Mouse (Mus musculus) cerebellum, postnatal 4 days (tissue): ENCODE results near the gene Arel1.

Source experiments
- DNase-seq, 2 experiments: peaks; one replicate each; pipeline ENCODE4 v3.0.0; 2022; ENCODE audit warnings: low spot score in 2 of 2, mixed read lengths in 1 of 2

The Arel1 gene

GRCm38 (mm10) chr12:84970428-84971096 is at the start of gene Arel1, which contains the start of gene Fcf1:
Gene Arel1 (minus strand): TSS chr12:84970900.
Gene Fcf1 (plus strand): TSS chr12:84970897.
- peak; percentile 62 to 77 for DNase-seq

GRCm38 (mm10) chr12:85012185-85012584 is 41.5 kb upstream of the Arel1 start:
- DNase-seq: no peak

GRCm38 (mm10) chr12:85010541-85010940 is 39.8 kb upstream of the Arel1 start:
- DNase-seq: no peak

- DNase-seq: no peak
Observed at GRCm38 (mm10) chr12:85009776-85010175, 39.1 kb upstream of the Arel1 start.

- DNase-seq: no peak
Observed at GRCm38 (mm10) chr12:85007021-85007420, 36.3 kb upstream of the Arel1 start.

- no peak for DNase-seq
Observed at GRCm38 (mm10) chr12:85006206-85006605, 35.5 kb upstream of the Arel1 start.

- no peak for DNase-seq
Observed at GRCm38 (mm10) chr12:84999053-84999452, 28.4 kb upstream of the Arel1 start.

GRCm38 (mm10) chr12:84996501-84997398 is 26.1 kb upstream of the Arel1 start:
- DNase-seq: peak in 1 of 2 experiments; percentile 61

GRCm38 (mm10) chr12:84996083-84996496 is 25.4 kb upstream of the Arel1 start, which contains the start of gene Ylpm1:
Gene Ylpm1 (plus strand): TSS chr12:84996321.
- peak; percentile 94 to 97 for DNase-seq

GRCm38 (mm10) chr12:84995112-84995761 is 24.5 kb upstream of the Arel1 start:
- DNase-seq: no peak

- DNase-seq: no peak
Observed at GRCm38 (mm10) chr12:84989456-84989855, 18.8 kb upstream of the Arel1 start.

GRCm38 (mm10) chr12:84979264-84979862 is 8.7 kb upstream of the Arel1 start:
- DNase-seq: no peak

- DNase-seq: no peak
Observed at GRCm38 (mm10) chr12:84969656-84970427, 858 bp downstream of the Arel1 start.

GRCm38 (mm10) chr12:84968831-84969655 is 1.7 kb downstream of the Arel1 start:
- no peak for DNase-seq

- no peak for DNase-seq
Observed at GRCm38 (mm10) chr12:84962606-84963005, 8.1 kb downstream of the Arel1 start.

GRCm38 (mm10) chr12:84958794-84959356 is 11.8 kb downstream of the Arel1 start:
- no peak for DNase-seq

GRCm38 (mm10) chr12:84956317-84956716 is 14.4 kb downstream of the Arel1 start:
- DNase-seq: no peak

GRCm38 (mm10) chr12:84952351-84952750 is 18.3 kb downstream of the Arel1 start:
- DNase-seq: no peak

- no peak for DNase-seq
Observed at GRCm38 (mm10) chr12:84951531-84951930, 19.2 kb downstream of the Arel1 start.

GRCm38 (mm10) chr12:84950763-84951162 is 19.9 kb downstream of the Arel1 start:
- no peak for DNase-seq
